Mouse (Mus musculus): ENCODE results near the gene Phactr3.
"Not testable (repeated sequence)": the region's sequence is repeated elsewhere in the genome, so short reads cannot be mapped to it uniquely, and the experiment has no call there.

GRCm38 (mm10) chr2:178078166-178078717 lies 40.5 kb upstream of the Phactr3 start, which contains the start of gene Zfp931:
- TF ChIP-seq CTCF, EP300 (IDR thresholded peaks at IDR 0.05): not testable (repeated sequence)
